Mouse (Mus musculus) CH12.LX (cell line): ENCODE results near the gene Cd300ld2.

Source experiments
- CHD1 ChIP-seq: IDR thresholded peaks from 2 replicates; pipeline ENCODE4 v1.6.1; 2012; ENCODE audit warnings: low read depth, low read length, improper control_type of control experiment, inconsistent platforms
- CTCF ChIP-seq, 2 experiments: IDR thresholded peaks in 1 of 2; conservative IDR thresholded peaks in 1 of 2; 2 replicates each; pipeline ENCODE4 v1.5.1; 2011 to 2012; ENCODE audit warnings: low read depth in 2 of 2, low read length in 2 of 2, improper control_type of control experiment in 1 of 2, inconsistent platforms in 1 of 2, mild to moderate bottlenecking in 1 of 2, moderate library complexity in 1 of 2
- JUND ChIP-seq: conservative IDR thresholded peaks from 2 replicates; pipeline ENCODE4 v1.6.1; 2011; ENCODE audit warnings: low read depth, low read length, improper control_type of control experiment
- TCF12 ChIP-seq: IDR thresholded peaks from 2 replicates; pipeline ENCODE4 v1.6.1; 2014; ENCODE audit warnings: low read depth, mild to moderate bottlenecking, inconsistent platforms, low read length, improper control_type of control experiment
- USF1 ChIP-seq: IDR thresholded peaks from 2 replicates; pipeline ENCODE4 v1.6.1; 2014; ENCODE audit warnings: low read depth, mild to moderate bottlenecking, inconsistent platforms, low read length, improper control_type of control experiment
- ZNF384 ChIP-seq: IDR thresholded peaks from 2 replicates; pipeline ENCODE4 v1.6.1; 2012; ENCODE audit warnings: low read depth, low read length, improper control_type of control experiment, inconsistent platforms

DNA sequence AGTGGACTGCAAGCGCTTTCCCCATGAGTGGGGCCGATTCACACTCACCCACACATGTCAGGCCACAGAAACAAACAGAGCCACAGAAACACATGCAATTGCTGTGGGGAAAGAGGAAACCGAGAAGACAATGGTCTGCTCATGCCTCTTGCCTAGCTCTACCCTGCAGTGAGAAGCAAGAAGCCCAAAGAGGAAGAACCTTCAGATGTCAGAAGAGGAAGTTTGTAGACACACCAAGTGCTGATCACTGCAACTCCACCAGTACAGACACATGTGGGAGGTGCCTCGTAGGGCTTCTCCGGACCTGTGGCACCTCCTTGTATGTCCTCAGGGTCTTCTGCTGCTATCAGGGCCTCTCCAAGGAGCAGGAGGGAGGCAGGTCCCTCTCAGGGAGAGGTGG lies 11.9 kb downstream of the Cd300ld2 start:
- TF ChIP-seq CTCF (conservative IDR thresholded peaks at IDR 0.05 in 1 of 2, IDR thresholded peaks at IDR 0.05 in 1 of 2; ENCODE audit: low read depth in 2 of 2, low read length in 2 of 2) = no peak
- TF ChIP-seq USF1 = no peak
- no peak for TF ChIP-seq ZNF384
- TF ChIP-seq JUND = no peak
- TF ChIP-seq CHD1 = no peak
- TF ChIP-seq TCF12 = no peak
